Mouse (Mus musculus): Measurements from ENCODE around the gene Crygn.

DNA sequence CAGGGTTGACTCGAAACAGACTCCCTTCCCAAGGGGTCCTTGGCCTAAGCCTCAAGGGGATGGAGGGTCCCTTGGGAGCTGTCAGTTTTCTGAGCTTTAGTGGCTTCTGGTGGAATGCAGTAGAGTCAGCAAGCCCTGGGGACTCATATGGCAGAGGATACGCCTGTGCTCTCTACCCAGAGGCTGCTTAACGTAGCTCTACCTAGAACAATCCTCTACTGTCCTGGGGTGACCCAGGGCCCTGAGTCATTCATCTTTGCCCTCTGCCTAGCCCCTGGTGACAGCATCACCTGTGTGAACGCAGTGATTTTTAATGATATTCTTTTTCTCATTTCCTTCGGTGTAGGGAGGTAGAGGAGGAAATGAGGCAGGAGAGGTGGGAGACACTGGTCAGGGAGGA is 8.1 kb downstream of the Crygn start:
- TF ChIP-seq CTCF (IDR thresholded peaks at IDR 0.05 in 2 of 3, conservative IDR thresholded peaks at IDR 0.05 in 1 of 3; ENCODE audit: control insufficient read depth in 1 of 3, insufficient read depth in 1 of 3, low read depth in 2 of 3, low read length in 3 of 3, poor library complexity in 1 of 3, severe bottlenecking in 1 of 3) (no peak), TBP (IDR thresholded peaks at IDR 0.05; ENCODE audit: low read depth, low read length) (no peak), CHD2 (IDR thresholded peaks at IDR 0.05; ENCODE audit: low read length) (no peak), SMC3 (IDR thresholded peaks at IDR 0.05; ENCODE audit: low read depth, low read length) (no peak)
